Mouse (Mus musculus): ENCODE results near the gene Sbno2.

Sbno2 gene

GRCm38 (mm10) chr10:80130403-80131031, 25.1 kb upstream of the Sbno2 start:
- in situ Hi-C loops (cut with MboI, MseI): no loop called here

- in situ Hi-C loops (cut with MboI, MseI): no loop called here
Measured at GRCm38 (mm10) chr10:80129846-80130245, 24.5 kb upstream of the Sbno2 start.

GRCm38 (mm10) chr10:80127920-80128319, 22.5 kb upstream of the Sbno2 start:
- in situ Hi-C loops (cut with MboI, MseI): no loop called here

DNA sequence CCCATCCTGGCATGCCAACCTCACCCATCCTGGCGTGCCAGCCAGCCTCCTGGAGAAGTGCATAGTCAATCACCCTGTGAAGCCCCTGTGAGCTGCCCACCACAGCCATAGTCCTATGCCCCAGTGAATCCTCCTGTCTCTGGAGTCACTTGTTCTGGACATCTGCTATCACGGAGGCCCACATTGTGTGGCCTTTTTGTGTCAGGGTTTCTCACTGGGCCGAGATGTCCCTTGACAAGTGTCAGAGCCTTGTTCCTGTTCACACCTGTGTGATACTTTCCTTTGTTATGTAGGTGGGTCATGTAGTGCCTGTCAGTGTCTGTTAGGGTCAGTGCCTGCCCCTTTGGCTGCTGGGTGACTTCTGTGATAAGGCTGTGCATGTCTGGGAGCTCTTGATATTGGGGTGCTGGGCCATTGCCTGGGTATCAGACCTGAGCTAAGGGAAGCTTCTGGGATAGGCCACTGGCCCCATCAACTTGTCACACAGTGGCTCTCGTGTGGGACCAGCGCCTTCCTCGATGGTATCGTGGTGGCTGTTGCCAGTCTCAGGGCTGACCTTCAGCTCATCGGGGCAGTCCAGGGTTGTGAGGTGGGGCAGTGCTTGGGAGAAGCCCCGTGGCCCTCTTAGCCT, 18.7 kb upstream of the Sbno2 start:
- in situ Hi-C loops (cut with MboI, MseI): no loop called here

DNA sequence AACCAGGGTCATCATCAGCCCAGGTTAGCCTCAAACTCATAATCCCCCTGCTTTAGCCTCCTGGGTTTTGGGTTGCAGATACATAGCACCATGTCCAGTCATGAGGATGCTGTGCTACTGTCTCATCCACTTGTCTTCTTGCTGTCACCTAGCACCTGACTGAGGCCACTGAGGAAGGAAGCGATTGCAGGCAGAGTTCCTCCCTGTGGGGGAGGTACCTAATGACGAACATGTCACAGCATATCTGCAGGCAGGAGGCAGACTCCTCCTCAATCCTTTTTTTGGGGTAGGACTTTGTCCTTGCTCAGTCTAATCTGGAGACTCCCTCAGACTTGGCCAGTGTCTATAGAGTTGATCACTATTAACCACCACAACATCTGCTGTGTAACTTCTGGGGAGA, 16.3 kb upstream of the Sbno2 start:
- in situ Hi-C loops (cut with MboI, MseI): no loop called here

DNA sequence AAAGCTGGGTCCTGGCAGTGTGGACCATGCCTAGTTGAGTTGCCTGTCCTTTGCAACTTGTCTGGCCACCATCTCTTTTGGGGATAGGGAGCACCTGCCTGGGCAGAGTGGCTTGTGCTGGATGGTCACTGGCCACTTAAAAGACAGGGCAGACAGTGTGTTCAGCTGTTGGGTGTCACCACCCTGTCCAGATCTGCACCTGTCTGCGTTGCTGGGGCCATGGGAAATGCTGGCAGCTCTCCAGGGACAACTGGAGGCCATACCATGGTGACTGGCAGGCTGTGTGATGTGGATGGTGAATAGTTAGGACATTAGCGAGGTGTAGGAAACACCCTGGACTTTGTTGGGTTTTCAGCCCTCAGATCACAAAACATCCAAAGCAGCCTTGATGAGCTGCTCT, 14.8 kb upstream of the Sbno2 start:
- in situ Hi-C loops (cut with MboI, MseI): no loop called here

DNA sequence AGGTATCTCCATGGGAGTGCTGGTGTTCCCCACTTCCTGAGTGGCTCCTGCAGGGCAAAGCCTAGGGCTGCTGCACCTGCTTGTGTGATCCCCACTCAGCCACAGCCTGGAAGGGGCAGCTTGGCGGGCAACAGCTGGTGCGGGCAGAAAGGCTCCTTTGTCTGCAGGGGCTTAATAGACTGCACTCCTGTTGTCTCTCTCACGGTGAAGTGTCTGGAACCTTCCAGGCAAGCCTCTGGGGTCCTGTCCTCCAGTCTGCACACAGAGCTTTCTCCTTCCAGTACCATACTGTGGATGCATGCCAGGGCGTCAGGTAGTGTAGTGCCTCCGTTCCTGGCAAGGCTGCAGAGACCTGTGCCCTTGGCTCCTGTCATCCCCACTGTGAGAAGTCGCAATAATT, 13.2 kb upstream of the Sbno2 start:
- in situ Hi-C loops (cut with MboI, MseI): loop anchor here in 1 of 2 experiments (5.0 kb wide), 1 partner anchor 131 kb away; the partner anchor contains the start of gene Cnn2

DNA sequence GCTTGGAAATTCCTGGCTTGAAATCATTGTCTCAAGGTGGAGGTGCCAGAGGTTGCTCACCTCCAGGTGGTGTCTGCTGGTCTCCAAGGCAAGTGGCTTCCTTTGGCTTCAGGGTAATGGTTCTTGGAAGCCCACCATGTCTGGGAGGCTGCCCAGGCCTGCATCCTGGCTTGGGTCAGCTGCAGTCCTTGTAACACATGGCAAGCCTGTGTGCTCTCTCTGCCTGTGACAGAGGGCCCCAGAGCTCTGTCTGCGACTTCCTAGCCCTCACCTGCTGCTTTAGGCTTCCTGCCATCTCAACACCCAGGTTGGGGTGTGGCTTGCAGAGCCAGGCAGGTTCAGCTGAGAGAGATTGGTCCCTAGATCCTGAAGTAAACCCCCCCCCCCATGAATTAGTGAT, 12.4 kb upstream of the Sbno2 start:
- in situ Hi-C loops (cut with MboI, MseI): loop anchor here in 1 of 2 experiments (5.0 kb wide), 1 partner anchor 130 kb away; the partner anchor contains the start of gene Cnn2

DNA sequence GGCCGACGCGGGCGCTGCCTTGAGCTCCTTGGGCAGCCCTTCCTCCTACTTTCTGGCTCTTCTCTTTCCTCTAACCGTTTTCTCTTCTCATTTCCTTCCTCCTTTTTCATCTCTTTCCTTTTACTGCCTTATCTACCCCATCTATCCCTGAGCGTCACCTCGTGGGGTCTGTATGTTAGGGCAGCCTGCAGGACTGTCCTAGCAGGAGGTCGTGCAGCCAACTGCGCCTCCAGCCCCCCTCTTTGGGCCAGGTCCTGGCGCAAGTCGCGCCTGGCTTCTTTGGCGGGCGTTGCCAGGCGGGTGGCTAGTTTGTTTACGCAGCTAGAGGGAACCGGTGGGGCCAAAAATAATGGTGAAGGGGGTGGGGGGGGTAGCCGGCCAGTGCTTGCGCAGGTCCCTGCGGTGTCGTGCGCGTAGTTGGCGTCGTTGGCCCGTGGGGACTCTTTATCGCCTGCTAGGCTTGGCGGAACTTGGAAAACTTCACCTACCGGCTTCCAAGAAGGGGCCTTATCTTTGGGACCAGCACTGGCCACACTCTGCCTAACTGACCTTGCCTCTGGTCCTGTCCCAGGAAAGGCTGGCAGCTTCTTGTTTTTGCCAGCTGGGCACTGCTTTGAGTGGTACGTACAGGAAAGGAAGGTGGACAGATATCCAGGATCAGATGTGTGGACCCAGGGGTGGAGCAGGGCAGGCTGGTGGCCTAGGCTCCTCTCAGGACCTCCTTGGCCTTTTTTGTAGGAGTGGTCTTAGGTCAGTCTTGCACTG, 11.7 kb upstream of the Sbno2 start:
- in situ Hi-C loops (cut with MboI, MseI): loop anchor here in 1 of 2 experiments (5.0 kb wide), 1 partner anchor 130 kb away; the partner anchor contains the start of gene Cnn2

GRCm38 (mm10) chr10:80116563-80116926, 11.2 kb upstream of the Sbno2 start:
- in situ Hi-C loops (cut with MboI, MseI): loop anchor here in 1 of 2 experiments (5.0 kb wide), 1 partner anchor 129 kb away; the partner anchor contains the start of gene Cnn2

DNA sequence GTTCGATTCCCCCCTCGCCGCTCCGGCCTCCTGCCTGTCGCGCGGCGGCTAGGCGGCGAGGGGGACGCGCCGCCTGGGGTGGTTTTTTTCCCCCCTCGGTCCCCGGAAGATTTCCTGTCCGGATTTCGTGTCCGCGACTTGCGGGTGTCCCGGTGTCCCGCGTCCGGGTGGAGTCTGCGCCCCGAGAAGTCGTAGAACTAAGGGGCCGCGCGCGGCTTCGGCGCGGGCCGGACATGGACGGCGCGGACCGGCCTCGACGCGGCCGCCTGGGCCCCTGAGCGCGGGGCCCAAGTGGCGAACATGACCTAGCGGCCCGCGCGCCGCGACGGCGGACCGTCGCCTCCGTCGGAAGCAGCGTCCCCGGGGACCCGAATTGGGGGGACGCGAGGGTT, 10.6 kb upstream of the Sbno2 start:
- in situ Hi-C loops (cut with MboI, MseI): loop anchor here in 1 of 2 experiments (5.0 kb wide), 1 partner anchor 129 kb away; the partner anchor contains the start of gene Cnn2

DNA sequence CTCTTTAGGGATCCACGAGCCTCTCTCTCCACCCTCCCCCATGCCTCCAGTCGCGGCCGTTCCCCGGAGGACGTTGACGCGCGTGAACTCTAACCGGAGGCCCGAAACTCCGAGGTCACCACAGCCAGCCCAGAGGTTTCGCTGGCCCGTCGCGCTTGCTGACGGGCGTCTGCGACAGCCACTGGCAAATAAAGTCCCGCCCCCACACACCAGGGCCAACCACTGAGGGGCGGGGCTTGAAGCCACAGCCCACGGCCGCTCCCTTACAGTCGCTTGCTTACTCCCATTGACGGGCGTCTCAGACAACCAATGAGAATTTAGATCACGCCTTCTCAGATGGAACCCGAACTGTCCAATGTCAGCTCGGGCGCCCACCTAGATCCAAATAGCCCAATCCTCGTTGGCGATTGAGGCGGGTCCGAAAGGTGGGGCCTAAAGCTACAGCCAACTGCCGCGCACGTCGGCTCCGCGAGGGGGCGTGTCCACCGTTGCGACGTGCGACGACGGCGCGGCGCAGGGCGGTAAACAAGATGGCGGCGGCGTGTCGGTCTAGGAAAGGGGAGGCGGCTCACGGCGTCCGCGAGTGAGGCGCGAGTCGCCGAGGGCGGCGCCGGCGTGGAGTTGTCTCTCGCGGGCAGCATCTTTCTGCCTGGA, 10.0 kb upstream of the Sbno2 start, which contains the start of gene Stk11:
Gene Stk11 (plus strand): TSS at position 514 of the 654 bp plus-strand sequence.
- in situ Hi-C loops (cut with MboI, MseI): loop anchor here in 1 of 2 experiments (5.0 kb wide), 1 partner anchor 128 kb away; the partner anchor contains the start of gene Cnn2

- in situ Hi-C loops (cut with MboI, MseI): loop anchor here in 1 of 2 experiments (5.0 kb wide), 1 partner anchor 127 kb away; the partner anchor contains the start of gene Cnn2
Measured at GRCm38 (mm10) chr10:80114341-80115284, 9.2 kb upstream of the Sbno2 start.

- in situ Hi-C loops (cut with MboI, MseI): loop anchor here in 1 of 2 experiments (5.0 kb wide), 1 partner anchor 45 kb away; no protein-coding TSS in a partner anchor
Measured at GRCm38 (mm10) chr10:80107678-80108077, 2.3 kb upstream of the Sbno2 start.

DNA sequence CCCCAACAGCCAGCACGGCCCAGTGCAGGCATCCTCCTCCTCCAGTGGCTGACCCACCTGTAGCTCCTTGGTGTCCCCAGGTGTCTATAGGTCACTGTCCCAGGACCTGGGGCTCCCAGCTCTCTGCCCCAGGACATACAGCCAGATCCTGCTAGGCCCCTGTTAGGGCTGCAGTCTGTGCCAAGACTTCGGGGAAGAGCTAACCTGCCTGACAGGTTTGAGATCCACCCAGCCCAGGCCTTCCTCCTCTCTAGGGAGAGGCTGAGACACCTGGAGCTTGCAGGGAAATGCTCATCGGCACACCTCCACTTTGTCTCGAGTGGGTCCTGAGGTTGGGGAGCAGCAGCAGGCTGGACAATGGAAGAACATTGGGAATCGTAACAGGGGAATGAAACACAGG, 555 bp upstream of the Sbno2 start:
- in situ Hi-C loops (cut with MboI, MseI): loop anchor here in 1 of 2 experiments (5.0 kb wide), 1 partner anchor 44 kb away; no protein-coding TSS in a partner anchor

DNA sequence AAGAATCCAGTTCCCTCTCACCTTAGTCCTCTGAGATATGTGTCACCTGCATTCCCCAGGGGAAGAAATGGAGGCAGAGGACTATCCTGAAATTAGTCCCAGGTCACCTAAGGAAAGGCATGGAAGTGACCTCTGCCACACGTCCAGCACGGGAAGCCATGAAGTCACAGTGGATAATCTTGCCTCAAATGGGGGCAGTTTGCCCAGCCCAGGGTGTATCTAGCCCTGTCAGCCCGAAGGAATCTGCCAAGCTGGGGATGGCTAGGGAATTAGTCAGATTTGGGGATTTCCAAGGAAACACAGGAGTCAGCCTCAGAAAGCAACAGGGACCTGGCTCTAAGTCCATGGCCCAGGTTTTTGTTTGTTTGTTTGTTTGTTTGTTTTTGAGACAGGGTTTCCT, 1.2 kb downstream of the Sbno2 start:
- in situ Hi-C loops (cut with MboI, MseI): no loop called here

DNA sequence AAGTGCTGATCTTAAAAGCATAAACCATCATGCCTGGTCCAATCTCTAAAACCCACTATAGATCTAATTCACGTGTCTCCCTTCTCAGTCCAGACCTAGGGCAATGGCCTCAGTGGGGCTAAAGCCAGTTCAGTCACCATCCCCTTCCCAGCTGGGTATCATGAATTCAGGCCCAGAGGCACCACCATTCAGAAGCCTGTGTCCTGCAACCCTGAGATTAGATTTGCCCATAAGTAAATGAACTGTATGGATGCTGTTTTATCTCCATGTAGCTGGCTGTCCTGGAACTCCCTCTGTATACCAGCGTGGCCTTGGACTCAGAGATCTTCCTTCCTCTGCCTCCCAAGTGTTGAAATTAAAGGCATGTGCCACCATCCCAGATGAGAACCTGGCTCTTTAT, 2.3 kb downstream of the Sbno2 start:
- in situ Hi-C loops (cut with MboI, MseI): no loop called here

DNA sequence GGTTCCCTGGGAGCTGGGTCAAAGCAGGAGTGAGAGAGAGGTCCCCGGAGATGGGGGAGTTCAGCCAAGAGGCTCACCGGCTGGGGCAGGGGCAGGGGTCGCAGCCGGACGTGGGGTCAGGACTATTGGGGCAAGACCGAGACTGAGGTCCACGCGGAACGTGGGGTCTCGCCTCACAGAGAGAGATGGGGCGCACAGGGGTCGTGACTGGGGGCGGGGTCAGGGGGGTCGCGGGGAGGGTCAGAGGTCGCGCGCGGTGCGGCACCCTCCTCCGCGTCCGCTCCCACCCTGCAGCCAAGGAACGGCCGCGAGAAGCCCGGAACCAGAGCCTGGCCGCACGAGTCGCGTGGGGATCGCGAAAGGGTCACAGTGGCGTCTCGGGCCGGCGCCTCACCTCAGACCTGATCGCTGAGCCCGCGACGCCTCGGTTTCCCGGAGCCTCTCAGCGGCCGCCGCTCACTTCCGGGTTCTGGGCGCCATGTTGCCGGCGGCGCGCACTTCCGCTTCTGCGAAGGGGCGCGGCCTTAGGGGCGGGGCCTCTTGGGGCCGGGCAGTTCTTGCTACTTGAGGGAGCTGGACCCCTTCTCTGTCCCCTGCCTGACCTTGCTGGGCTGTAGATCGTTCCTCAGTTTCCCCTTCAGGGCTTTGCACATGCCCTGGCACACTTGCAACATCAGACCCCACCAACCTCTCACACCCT, 3.0 kb downstream of the Sbno2 start:
- in situ Hi-C loops (cut with MboI, MseI): no loop called here

- in situ Hi-C loops (cut with MboI, MseI): no loop called here
Measured at GRCm38 (mm10) chr10:80100982-80101381, 4.4 kb downstream of the Sbno2 start.

DNA sequence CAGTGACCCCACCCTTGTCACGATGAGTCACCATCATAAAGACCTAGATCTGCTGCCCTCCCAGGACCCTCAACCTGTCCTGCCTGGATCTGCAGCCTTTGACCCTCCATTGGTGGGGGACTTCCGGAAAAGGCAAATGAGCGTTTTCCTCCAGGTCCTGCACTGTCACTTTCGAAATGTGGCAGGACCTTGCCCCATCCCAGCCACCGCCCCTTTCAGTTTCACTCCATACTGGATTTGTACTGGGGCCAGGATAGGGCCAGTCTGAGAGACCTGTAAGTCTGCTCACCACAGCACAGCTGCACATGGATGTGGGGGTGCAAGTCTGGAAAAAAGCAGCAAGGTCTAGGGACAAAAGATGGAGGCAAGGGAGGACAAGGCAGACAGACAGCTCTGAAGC, 6.7 kb downstream of the Sbno2 start:
- in situ Hi-C loops (cut with MboI, MseI): no loop called here
